ENCODE assay signal across 8 mouse cellular contexts in genomic region chr4:7580554-7581219, GRCm38 (mm10).
DNase-seq lines count a peak whose midpoint lies in the region; ATAC-seq lines count a peak whose summit lies in the region.

No protein-coding gene starts in this region.

- H3K36me3 ChIP-seq in hindbrain, embryonic 11.5 days (ENCODE audit: control insufficient read depth, insufficient read depth, low read length) = no peaks in the 10 kb centered on the region
- H3K36me3 ChIP-seq in hindbrain, embryonic 10.5 days = no peaks in the 10 kb centered on the region
- no peaks in the 10 kb centered on the region for H3K36me3 ChIP-seq in forebrain, embryonic 12.5 days (replicated peaks)

- no peak overlapping the region for H3K4me3 ChIP-seq in hindbrain, embryonic 11.5 days (ENCODE audit: low read depth, low read length)
- no peak overlapping the region for H3K4me3 ChIP-seq in hindbrain, embryonic 10.5 days
- H3K4me3 ChIP-seq in forebrain, embryonic 12.5 days (replicated peaks) = no peak overlapping the region

- H3K9me3 ChIP-seq in hindbrain, embryonic 11.5 days (ENCODE audit: control insufficient read depth, low read length) = no peaks in the 10 kb centered on the region
- no peaks in the 10 kb centered on the region for H3K9me3 ChIP-seq in hindbrain, embryonic 10.5 days
- H3K9me3 ChIP-seq in forebrain, embryonic 12.5 days = no peaks in the 10 kb centered on the region

- H3K4me2 ChIP-seq in hindbrain, embryonic 11.5 days (replicated peaks; ENCODE audit: low read depth, low read length) = no peak overlapping the region
- H3K4me2 ChIP-seq in forebrain, embryonic 12.5 days = no peak overlapping the region

- peak; percentile 45 for DNase-seq in hindbrain, embryonic 11.5 days (ENCODE audit: low spot score)
- no peak for DNase-seq in hindbrain, embryonic 10.5 days (ENCODE audit: low spot score)
- DNase-seq in CD4-positive, CD25-positive, alpha-beta regulatory T cell, adult 2 months (ENCODE audit: low read depth, low spot score) = peak; percentile 72
- peak; percentile 21 to 40 for DNase-seq in layer of hippocampus, postnatal 36 days
- DNase-seq in ovary, adult 18-20 months (ENCODE audit: low spot score) = no peak
- no peak for DNase-seq in thymus, postnatal 0 days (ENCODE audit: low spot score)
- DNase-seq in B cell, adult 2 months = no peak

- peak; percentile 53 for ATAC-seq in hindbrain, embryonic 11.5 days (ENCODE audit: low FRiP score)
- peak; percentile 70 for ATAC-seq in forebrain, embryonic 12.5 days (ENCODE audit: low FRiP score)

- H3K4me1 ChIP-seq in hindbrain, embryonic 11.5 days (replicated peaks; ENCODE audit: control insufficient read depth, insufficient read depth, low read length) = no peaks in the 10 kb centered on the region
- peaks cover 14% of the 10 kb centered on the region for H3K4me1 ChIP-seq in hindbrain, embryonic 10.5 days (replicated peaks)
- peaks cover 20% of the 10 kb centered on the region for H3K4me1 ChIP-seq in forebrain, embryonic 12.5 days

- no peak overlapping the region for H3K9ac ChIP-seq in hindbrain, embryonic 11.5 days (ENCODE audit: low read depth, low read length)
- no peak overlapping the region for H3K9ac ChIP-seq in forebrain, embryonic 12.5 days

- 82% methylated on average over 10 of the region's 10 CpGs for WGBS in hindbrain, embryonic 11.5 days
- WGBS in hindbrain, embryonic 10.5 days = 75% methylated on average over 10 of the region's 10 CpGs
- WGBS in forebrain, embryonic 12.5 days = 61% methylated on average over 10 of the region's 10 CpGs

- peak overlapping the region; percentile 33; the same call in 1 of the 2 replicates for H3K27ac ChIP-seq in hindbrain, embryonic 11.5 days (ENCODE audit: low read depth, low read length)
- H3K27ac ChIP-seq in hindbrain, embryonic 10.5 days = no peak overlapping the region
- no peak overlapping the region for H3K27ac ChIP-seq in forebrain, embryonic 12.5 days

- no peaks in the 10 kb centered on the region for H3K27me3 ChIP-seq in hindbrain, embryonic 11.5 days (ENCODE audit: control insufficient read depth, insufficient read depth, low read length)
- H3K27me3 ChIP-seq in hindbrain, embryonic 10.5 days (ENCODE audit: insufficient read depth, poor library complexity, severe bottlenecking) = no peaks in the 10 kb centered on the region
- no peaks in the 10 kb centered on the region for H3K27me3 ChIP-seq in forebrain, embryonic 12.5 days

Comparison
In these comparisons a context has a peak if more than half of its experiments do, and no peak if none do; other contexts are left out.
1. DNase-seq: peak in hindbrain, embryonic 11.5 days (single experiment), CD4-positive, CD25-positive, alpha-beta regulatory T cell, adult 2 months (single experiment) and layer of hippocampus, postnatal 36 days (2 of 2); none in hindbrain, embryonic 10.5 days (single experiment), ovary, adult 18-20 months (single experiment), thymus, postnatal 0 days (single experiment) and B cell, adult 2 months (0 of 2).